Mouse (Mus musculus) hindbrain, embryonic 12.5 days (tissue): ENCODE measurements around the gene Mex3d. TPM values are rescaled to one million over a fixed set of nuclear protein-coding genes. Genes with fewer than 3 reads are reported as not detected.
A peak's percentile ranks its signal among the peaks of the same experiment; 100 is the strongest.

Source experiments
- ATAC-seq: fragments of 200-750 bp; cut with Nextera tagmentation; 2 replicates; pipeline ENCODE4 v1.8.0; 2017; ENCODE audit warnings: moderate TSS enrichment; ENCODE audit not compliant: low FRiP score
- H3K27ac ChIP-seq: fragments of 300-500 bp; sonication (generic); 2 replicates; pipeline ENCODE4 v1.5.1; 2016; ENCODE audit warnings: mild to moderate bottlenecking
- H3K27me3 ChIP-seq: fragments of 300-500 bp; sonication (generic); 2 replicates; pipeline ENCODE4 v1.6.1; 2016; ENCODE audit warnings: mild to moderate bottlenecking
- H3K36me3 ChIP-seq: fragments of 300-500 bp; sonication (generic); 2 replicates; pipeline ENCODE4 v1.6.1; 2016; ENCODE audit warnings: mild to moderate bottlenecking
- H3K4me1 ChIP-seq: fragments of 300-500 bp; sonication (generic); 2 replicates; pipeline ENCODE4 v1.6.1; 2016
- H3K4me2 ChIP-seq: fragments of 300-500 bp; sonication (generic); replicated peaks from 2 replicates; pipeline ENCODE4 v1.6.1; 2016; ENCODE audit warnings: mild to moderate bottlenecking
- H3K4me3 ChIP-seq: fragments of 300-500 bp; sonication (generic); 2 replicates; pipeline ENCODE4 v1.5.1; 2016; ENCODE audit warnings: mild to moderate bottlenecking
- H3K9ac ChIP-seq: fragments of 300-500 bp; sonication (generic); 2 replicates; pipeline ENCODE4 v1.6.1; 2016; ENCODE audit warnings: mild to moderate bottlenecking, moderate library complexity
- H3K9me3 ChIP-seq: fragments of 300-500 bp; sonication (generic); replicated peaks from 2 replicates; pipeline ENCODE4 v1.6.1; 2016; ENCODE audit warnings: mild to moderate bottlenecking
- WGBS: fragments of 180-500 bp; shearing (Covaris S2); methylation state at CpG from one replicate; pipeline ENCODE4 v1.1.7; 2016; 5-methylcytosine and 5-hydroxymethylcytosine counted together
- polyA plus RNA-seq: library from polyadenylated mRNA; unstranded; fragments of >200 nt; fragmentation: Nextera tagmentation; extraction: Ambion mirVana; gene quantifications from 2 replicates; pipeline ENCODE4 v1.2.1, GENCODE M21; 2016

Gene Mex3d
- polyA plus RNA-seq, 1 experiment from 2014 or later = 21.4 TPM

GRCm38 (mm10) chr10:80425041-80425440 is 37.6 kb upstream of the Mex3d start:
- peaks cover 8% of the 10 kb centered on the region; the same call in 1 of the 2 replicates for H3K4me1 ChIP-seq
- WGBS = 97% methylated on average over 3 of the region's 3 CpGs

GRCm38 (mm10) chr10:80423562-80423961 is 36.1 kb upstream of the Mex3d start:
- 59% methylated on average over 4 of the region's 4 CpGs for WGBS
- Histone ChIP-seq H3K4me1 (peaks cover 22% of the 10 kb centered on the region), H3K27ac (0 out of 2 replicates have a peak overlapping the region, but pooled peaks have one; percentile 36)

More at GRCm38 (mm10) chr10:80425041-80425440, 37.6 kb upstream of the Mex3d start:
- Histone ChIP-seq H3K27ac (no peak overlapping the region), H3K4me3 (no peak overlapping the region), H3K36me3 (peaks cover 83% of the 10 kb centered on the region), H3K27me3 (no peaks in the 10 kb centered on the region), H3K9me3 (no peaks in the 10 kb centered on the region), H3K9ac (no peak overlapping the region), H3K4me2 (no peak overlapping the region)
- no peak for ATAC-seq

GRCm38 (mm10) chr10:80421651-80422472 is 34.4 kb upstream of the Mex3d start:
- no peak overlapping the region for H3K4me2 ChIP-seq

More at GRCm38 (mm10) chr10:80423562-80423961, 36.1 kb upstream of the Mex3d start:
- no peak for ATAC-seq
- H3K9ac ChIP-seq = no peak overlapping the region
- peaks cover 83% of the 10 kb centered on the region for H3K36me3 ChIP-seq
- H3K27me3 ChIP-seq = no peaks in the 10 kb centered on the region
- H3K4me3 ChIP-seq = no peak overlapping the region
- H3K9me3 ChIP-seq = no peaks in the 10 kb centered on the region
- H3K4me2 ChIP-seq = no peak overlapping the region

GRCm38 (mm10) chr10:80421208-80421607 is 33.7 kb upstream of the Mex3d start:
- H3K9ac ChIP-seq = 0 out of 2 replicates have a peak overlapping the region, but pooled peaks have one; percentile 14
- H3K9me3 ChIP-seq = no peaks in the 10 kb centered on the region
- peak overlapping the region; percentile 65; the same call in 1 of the 2 replicates for H3K27ac ChIP-seq
- peaks cover 84% of the 10 kb centered on the region for H3K36me3 ChIP-seq
- no peak overlapping the region for H3K4me2 ChIP-seq
- no peaks in the 10 kb centered on the region for H3K27me3 ChIP-seq
- H3K4me3 ChIP-seq = no peak overlapping the region
- WGBS = 91% methylated on average over 8 of the region's 8 CpGs
- peaks cover 35% of the 10 kb centered on the region for H3K4me1 ChIP-seq
- ATAC-seq = no peak

More at GRCm38 (mm10) chr10:80421651-80422472, 34.4 kb upstream of the Mex3d start:
- Histone ChIP-seq H3K9ac (no peak overlapping the region), H3K4me3 (no peak overlapping the region), H3K27me3 (no peaks in the 10 kb centered on the region), H3K36me3 (peaks cover 84% of the 10 kb centered on the region), H3K9me3 (no peaks in the 10 kb centered on the region), H3K4me1 (peaks cover 35% of the 10 kb centered on the region), H3K27ac (peak overlapping the region; percentile 65)
- WGBS = 87% methylated on average over 9 of the region's 9 CpGs
- no peak for ATAC-seq

GRCm38 (mm10) chr10:80420729-80421128 is 33.3 kb upstream of the Mex3d start:
- Histone ChIP-seq H3K4me1 (peaks cover 35% of the 10 kb centered on the region), H3K9me3 (no peaks in the 10 kb centered on the region), H3K36me3 (peaks cover 84% of the 10 kb centered on the region), H3K4me2 (no peak overlapping the region), H3K27ac (no peak overlapping the region), H3K27me3 (no peaks in the 10 kb centered on the region), H3K9ac (0 out of 2 replicates have a peak overlapping the region, but pooled peaks have one; percentile 14), H3K4me3 (no peak overlapping the region)
- ATAC-seq = no peak
- WGBS = 92% methylated on average over 10 of the region's 10 CpGs

- whole genome bisulfite sequencing = 76% methylated on average over 8 of the region's 8 CpGs
- Histone ChIP-seq H3K4me1 (peaks cover 35% of the 10 kb centered on the region), H3K9me3 (no peaks in the 10 kb centered on the region), H3K36me3 (peaks cover 84% of the 10 kb centered on the region), H3K4me2 (no peak overlapping the region), H3K27me3 (no peaks in the 10 kb centered on the region), H3K27ac (peak overlapping the region; percentile 65), H3K4me3 (no peak overlapping the region), H3K9ac (no peak overlapping the region)
- 0 out of 2 replicates have a peak, but pooled peaks have one; percentile 2 for ATAC-seq
Observed at GRCm38 (mm10) chr10:80419419-80419818, 32.0 kb upstream of the Mex3d start.

- peak; percentile 57 for ATAC-seq
- H3K9me3 ChIP-seq = no peaks in the 10 kb centered on the region
- H3K27ac ChIP-seq = peak overlapping the region; percentile 65
- H3K4me3 ChIP-seq = no peak overlapping the region
- 62% methylated on average over 3 of the region's 3 CpGs for WGBS
- no peak overlapping the region for H3K4me2 ChIP-seq
- peaks cover 89% of the 10 kb centered on the region for H3K36me3 ChIP-seq
- H3K4me1 ChIP-seq = peaks cover 30% of the 10 kb centered on the region
- no peaks in the 10 kb centered on the region for H3K27me3 ChIP-seq
- no peak overlapping the region for H3K9ac ChIP-seq
Observed at GRCm38 (mm10) chr10:80418311-80418710, 30.9 kb upstream of the Mex3d start.

GRCm38 (mm10) chr10:80417841-80418240 is 30.4 kb upstream of the Mex3d start:
- 90% methylated on average over 1 of the region's 1 CpGs for WGBS
- Histone ChIP-seq H3K9ac (no peak overlapping the region), H3K27ac (peak overlapping the region; percentile 65; the same call in 1 of the 2 replicates), H3K27me3 (no peaks in the 10 kb centered on the region), H3K4me3 (no peak overlapping the region), H3K36me3 (peaks cover 94% of the 10 kb centered on the region), H3K4me2 (no peak overlapping the region), H3K9me3 (no peaks in the 10 kb centered on the region), H3K4me1 (peaks cover 27% of the 10 kb centered on the region)
- ATAC-seq = peak; percentile 2; the same call in 1 of the 2 replicates

- no peak for ATAC-seq
- Histone ChIP-seq H3K27ac (no peak overlapping the region; the same call in 1 of the 2 replicates), H3K4me2 (no peak overlapping the region), H3K4me3 (no peak overlapping the region), H3K9ac (0 out of 2 replicates have a peak overlapping the region, but pooled peaks have one; percentile 32), H3K4me1 (peaks cover 27% of the 10 kb centered on the region), H3K36me3 (peaks cover 98% of the 10 kb centered on the region), H3K9me3 (no peaks in the 10 kb centered on the region), H3K27me3 (no peaks in the 10 kb centered on the region)
- 88% methylated on average over 10 of the region's 10 CpGs for WGBS
Observed at GRCm38 (mm10) chr10:80417371-80417770, 29.9 kb upstream of the Mex3d start.

- Histone ChIP-seq H3K4me1 (peaks cover 27% of the 10 kb centered on the region), H3K9me3 (no peaks in the 10 kb centered on the region), H3K27me3 (no peaks in the 10 kb centered on the region), H3K27ac (no peak overlapping the region), H3K36me3 (peaks cover 100% of the 10 kb centered on the region), H3K4me2 (no peak overlapping the region), H3K9ac (no peak overlapping the region), H3K4me3 (no peak overlapping the region)
- 94% methylated on average over 7 of the region's 7 CpGs for WGBS
- no peak for ATAC-seq
Observed at GRCm38 (mm10) chr10:80415566-80415965, 28.1 kb upstream of the Mex3d start.

GRCm38 (mm10) chr10:80412656-80413541 is 25.4 kb upstream of the Mex3d start:
- no peaks in the 10 kb centered on the region for H3K9me3 ChIP-seq
- H3K4me2 ChIP-seq = no peak overlapping the region
- 84% methylated on average over 42 of the region's 44 CpGs for whole genome bisulfite sequencing
- peaks cover 6% of the 10 kb centered on the region for H3K4me1 ChIP-seq
- ATAC-seq = no peak
- H3K4me3 ChIP-seq = no peak overlapping the region
- H3K9ac ChIP-seq = no peak overlapping the region
- 0 out of 2 replicates have a peak overlapping the region, but pooled peaks have one; percentile 23 for H3K27ac ChIP-seq
- H3K27me3 ChIP-seq = no peaks in the 10 kb centered on the region
- peaks cover 90% of the 10 kb centered on the region for H3K36me3 ChIP-seq

- Histone ChIP-seq H3K9me3 (no peaks in the 10 kb centered on the region), H3K4me1 (peaks cover 26% of the 10 kb centered on the region), H3K27me3 (no peaks in the 10 kb centered on the region), H3K36me3 (peaks cover 53% of the 10 kb centered on the region), H3K9ac (no peak overlapping the region), H3K27ac (peak overlapping the region; percentile 85; the same call in 1 of the 2 replicates), H3K4me3 (no peak overlapping the region), H3K4me2 (no peak overlapping the region)
- no peak for ATAC-seq
- 47% methylated on average over 4 of the region's 4 CpGs for WGBS
Observed at GRCm38 (mm10) chr10:80407924-80408323, 20.5 kb upstream of the Mex3d start.
